Mouse (Mus musculus): ENCODE measurements around the gene Lax1.

Lax1 gene

GRCm38 (mm10) chr1:133632168-133632567, 57.7 kb downstream of the Lax1 start:
- DNase-seq (ENCODE audit: low read depth), result peak; percentile 7

Data from fibroblast of lung, adult 2 months (primary cell).